21 mouse cellular contexts compared by ENCODE assay signal in genomic region chr14:47506676-47507075, GRCm38 (mm10). TPM values are rescaled to one million over a fixed set of nuclear protein-coding genes. Genes with fewer than 3 reads are reported as not detected.
DNase-seq lines count a peak whose midpoint lies in the region; ATAC-seq and TF ChIP-seq lines count a peak whose summit lies in the region.
"Had no signal": no experiment of that assay in that cellular context is flagged by ENCODE, and none has a peak within 500 bp of the region (broad histone marks: within the 10 kb centered on the region; RNA-seq: fewer than 3 reads in every experiment).

No protein-coding gene starts in this region.

- H3K4me3 ChIP-seq in gastrocnemius, adult 2 months: no peak overlapping the region
- peak overlapping the region; percentile 48; the same call in 1 of the 2 replicates for H3K4me3 ChIP-seq in testis, adult 2 months (ENCODE audit: control insufficient read depth, low read depth, low read length)
- H3K4me3 ChIP-seq in myocyte: no peak overlapping the region
- H3K4me3 ChIP-seq in hindbrain, embryonic 13.5 days: no peak overlapping the region
- H3K4me3 ChIP-seq: embryonic facial prominence, embryonic 13.5 days; forebrain, embryonic 10.5 days; heart, embryonic 13.5 days had no signal

- DNase-seq in gastrocnemius, adult 2 months: no peak
- DNase-seq in gastrocnemius, adult 8-10 months (ENCODE audit: low spot score in 2 of 2): no peak
- DNase-seq in testis, postnatal 14 days (ENCODE audit: low spot score): no peak
- no peak for DNase-seq in cerebellum, adult 9-11 months
- DNase-seq: adrenal gland, adult 8-10 months; adrenal gland, postnatal 36 days; cerebellum, adult 11 months; cerebellum, adult 8-10 months; cerebellum, postnatal 25 days; gastrocnemius, postnatal 25 days; heart, postnatal 36 days had no signal

- peaks cover 7% of the 10 kb centered on the region for H3K79me2 ChIP-seq in myocyte (ENCODE audit: control insufficient read depth, insufficient read depth)

- H3K36me3 ChIP-seq in testis, adult 2 months (ENCODE audit: control insufficient read depth, insufficient read depth, low read length): peaks cover 1% of the 10 kb centered on the region; the same call in 1 of the 2 replicates
- H3K36me3 ChIP-seq in myocyte (ENCODE audit: control insufficient read depth, insufficient read depth): no peaks in the 10 kb centered on the region
- H3K36me3 ChIP-seq in hindbrain, embryonic 13.5 days: peaks cover 7% of the 10 kb centered on the region; the same call in 1 of the 2 replicates

- TF ChIP-seq POLR2A in testis, adult 2 months (IDR thresholded peaks at IDR 0.05; ENCODE audit: control insufficient read depth, low read depth, low read length): no peak
- no peak for TF ChIP-seq POLR2A in myocyte (IDR thresholded peaks at IDR 0.05; ENCODE audit: insufficient read length, low read depth)

- no peak overlapping the region for H3ac ChIP-seq in myocyte (ENCODE audit: control insufficient read depth, insufficient read length)

- H3K4me2 ChIP-seq in myocyte (ENCODE audit: low read depth): peak overlapping the region; percentile 25
- no peak overlapping the region for H3K4me2 ChIP-seq in hindbrain, embryonic 13.5 days
- H3K4me2 ChIP-seq: embryonic facial prominence, embryonic 13.5 days; heart, embryonic 13.5 days had no signal

- TF ChIP-seq CTCF in gastrocnemius, adult 2 months (IDR thresholded peaks at IDR 0.05): no peak
- no peak for TF ChIP-seq CTCF in testis, adult 2 months (IDR thresholded peaks at IDR 0.05; ENCODE audit: control insufficient read depth, insufficient read depth, insufficient replicate concordance, low read depth, low read length)

- no peaks in the 10 kb centered on the region for H3K4me1 ChIP-seq in testis, adult 2 months (ENCODE audit: control insufficient read depth, insufficient read depth, low read length)
- H3K4me1 ChIP-seq in hindbrain, embryonic 13.5 days (replicated peaks): no peaks in the 10 kb centered on the region
- H3K4me1 ChIP-seq: embryonic facial prominence, embryonic 13.5 days; forebrain, embryonic 10.5 days had no signal

- H3K9me3 ChIP-seq in hindbrain, embryonic 13.5 days: no peaks in the 10 kb centered on the region
- H3K9me3 ChIP-seq: embryonic facial prominence, embryonic 13.5 days; forebrain, embryonic 10.5 days; G1E; heart, embryonic 13.5 days had no signal

- H3K9ac ChIP-seq in hindbrain, embryonic 13.5 days: no peak overlapping the region
- H3K9ac ChIP-seq: embryonic facial prominence, embryonic 13.5 days; heart, embryonic 13.5 days had no signal

- peak overlapping the region; percentile 20; the same call in 1 of the 2 replicates for H3K27ac ChIP-seq in gastrocnemius, adult 2 months
- H3K27ac ChIP-seq in testis, adult 2 months (ENCODE audit: control insufficient read depth, insufficient read depth, low read depth, low read length): no peak overlapping the region
- H3K27ac ChIP-seq in hindbrain, embryonic 13.5 days: no peak overlapping the region
- H3K27ac ChIP-seq: embryonic facial prominence, embryonic 13.5 days; forebrain, embryonic 10.5 days; heart, embryonic 13.5 days had no signal

- no peak for ATAC-seq in hindbrain, embryonic 13.5 days (ENCODE audit: low FRiP score)
- ATAC-seq: forebrain, embryonic 14.5 days; hindbrain, embryonic 16.5 days; inflammation-experienced regulatory T-cells, adult 6 months had no signal

- intact Hi-C loops in gastrocnemius, adult 2 months (cut with DNase I): no loop called here

- H3K27me3 ChIP-seq in testis, adult 2 months (ENCODE audit: control insufficient read depth, insufficient read depth, low read length): no peaks in the 10 kb centered on the region
- H3K27me3 ChIP-seq in myocyte (ENCODE audit: control insufficient read depth, insufficient read depth, insufficient read length): no peaks in the 10 kb centered on the region
- no peaks in the 10 kb centered on the region for H3K27me3 ChIP-seq in hindbrain, embryonic 13.5 days
- H3K27me3 ChIP-seq: embryonic facial prominence, embryonic 13.5 days; heart, embryonic 13.5 days had no signal

- WGBS in hindbrain, embryonic 13.5 days: 95% methylated on average over 5 of the region's 5 CpGs

TF ChIP-seq in myocyte, 11 proteins besides CTCF, POLR2A, EP300 and RAD21:
- no peak for TF ChIP-seq SRF (IDR thresholded peaks at IDR 0.05; ENCODE audit: control insufficient read depth, insufficient read length, low read depth)
- TF ChIP-seq USF1 (IDR thresholded peaks at IDR 0.05; ENCODE audit: low read depth): no peak
- TF ChIP-seq MAX (IDR thresholded peaks at IDR 0.05; ENCODE audit: low read depth): no peak
- TF ChIP-seq POLR2AphosphoS2 (IDR thresholded peaks at IDR 0.05; ENCODE audit: insufficient read length, low read depth): no peak
- no peak for TF ChIP-seq REST (IDR thresholded peaks at IDR 0.05; ENCODE audit: insufficient read depth, insufficient read length)
- TF ChIP-seq MYOG (IDR thresholded peaks at IDR 0.05; ENCODE audit: control insufficient read depth in 1 of 3, insufficient read depth in 1 of 3, insufficient read length in 2 of 3, low read depth in 2 of 3): no peak
- TF ChIP-seq TCF12 (IDR thresholded peaks at IDR 0.05; ENCODE audit: insufficient read depth, poor library complexity, severe bottlenecking): no peak
- TF ChIP-seq MYOD1 (IDR thresholded peaks at IDR 0.05; ENCODE audit: control insufficient read depth in 1 of 3, insufficient read length in 2 of 3, low read depth in 2 of 3): no peak
- TF ChIP-seq TCF3 (IDR thresholded peaks at IDR 0.05; ENCODE audit: insufficient read length, low read depth): no peak
- no peak for TF ChIP-seq E2F4 (IDR thresholded peaks at IDR 0.05; ENCODE audit: insufficient read depth)

RNA-seq across cellular contexts. Expression of gene Fbxo34, which starts 56.5 kb away (rescaled TPM):
- 10 to 100 TPM; 10.7 to 12.3 TPM for total RNA-seq in gastrocnemius, adult 2 months (2021)
- 10 to 100 TPM; 10.2 to 15.1 (median 10.7) TPM for total RNA-seq in gastrocnemius, adult 8-10 months (2022)
- polyA plus RNA-seq in testis, adult 2 months (2012; rRNA removed): 51.5 and 52.5 TPM in 2 replicates
- 10.7 TPM for polyA plus RNA-seq in myocyte (2012; fragmentation: generic; extraction: Trizol)
- 25.2 and 26.3 TPM in 2 replicates for polyA plus RNA-seq in hindbrain, embryonic 13.5 days (2015; fragmentation: Nextera tagmentation; extraction: Ambion mirVana)
